Mouse (Mus musculus) heart, embryonic 13.5 days (tissue): ENCODE results near the gene Ptpn5. TPM values are rescaled to one million over a fixed set of nuclear protein-coding genes. Genes with fewer than 3 reads are reported as not detected.

Experiments
- ATAC-seq: fragments of 200-750 bp; cut with Nextera tagmentation; 2 replicates; pipeline ENCODE4 v1.8.0; 2017; ENCODE audit warnings: moderate TSS enrichment; ENCODE audit not compliant: insufficient number of reproducible peaks, low FRiP score, low TSS enrichment; ENCODE audit errors: extremely low read depth
- H3K27ac ChIP-seq: fragments of 300-500 bp; sonication (generic); replicated peaks from 2 replicates; pipeline ENCODE4 v1.5.1; 2015; ENCODE audit warnings: moderate library complexity, mild to moderate bottlenecking, inconsistent platforms
- H3K27me3 ChIP-seq: fragments of 300-500 bp; sonication (generic); replicated peaks from 2 replicates; pipeline ENCODE4 v1.6.1; 2015; ENCODE audit warnings: mild to moderate bottlenecking, inconsistent platforms
- H3K36me3 ChIP-seq: fragments of 300-500 bp; sonication (generic); 2 replicates; pipeline ENCODE4 v1.6.1; 2015; ENCODE audit warnings: mild to moderate bottlenecking, inconsistent platforms
- H3K4me1 ChIP-seq: fragments of 300-500 bp; sonication (generic); 2 replicates; pipeline ENCODE4 v1.6.1; 2015; ENCODE audit warnings: inconsistent platforms
- H3K4me2 ChIP-seq: fragments of 300-500 bp; sonication (generic); 2 replicates; pipeline ENCODE4 v1.6.1; 2015; ENCODE audit warnings: inconsistent platforms, mild to moderate bottlenecking, moderate library complexity
- H3K4me3 ChIP-seq: fragments of 300-500 bp; sonication (generic); 2 replicates; pipeline ENCODE4 v1.5.1; 2015; ENCODE audit warnings: moderate library complexity, mild to moderate bottlenecking, inconsistent platforms
- H3K9ac ChIP-seq: fragments of 300-500 bp; sonication (generic); 2 replicates; pipeline ENCODE4 v1.6.1; 2015; ENCODE audit warnings: inconsistent platforms, mild to moderate bottlenecking, moderate library complexity
- H3K9me3 ChIP-seq: fragments of 300-500 bp; sonication (generic); 2 replicates; pipeline ENCODE4 v1.6.1; 2016; ENCODE audit warnings: inconsistent platforms
- WGBS: fragments of 180-500 bp; shearing (Covaris S2); methylation state at CpG from one replicate; pipeline ENCODE4 v1.1.7; 2015; ENCODE audit warnings: mixed read lengths; 5-methylcytosine and 5-hydroxymethylcytosine counted together
- polyA plus RNA-seq: library from polyadenylated mRNA; unstranded; fragments of >200 nt; fragmentation: Nextera tagmentation; extraction: Ambion mirVana; gene quantifications from 2 replicates; pipeline ENCODE4 v1.2.1, GENCODE M21; 2015

Ptpn5 gene
- polyA plus RNA-seq, 1 experiment from 2014 or later: 0.12 TPM

DNA sequence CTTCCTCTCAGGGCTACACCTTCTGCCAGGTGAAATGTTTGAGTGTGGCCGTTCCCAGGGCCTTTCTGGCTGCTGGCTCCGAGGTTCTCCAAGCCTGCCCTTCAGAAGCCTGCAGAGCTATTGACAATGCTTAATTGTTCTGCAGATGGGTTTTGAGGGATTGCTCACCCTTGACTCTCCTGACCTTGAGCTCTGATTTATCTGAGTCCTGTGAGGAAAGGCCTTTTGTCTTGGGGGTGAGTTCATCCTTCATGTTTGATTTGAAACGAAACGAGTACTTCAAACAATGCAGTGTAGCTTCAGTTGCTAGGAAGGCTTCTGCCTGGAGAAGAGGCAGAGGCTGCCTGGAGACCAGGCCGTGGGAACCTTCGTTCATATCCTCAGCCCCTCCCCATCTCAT, 10.8 kb upstream of the Ptpn5 start:
- H3K4me1 ChIP-seq: no peaks in the 10 kb centered on the region
- no peak overlapping the region for H3K4me3 ChIP-seq
- H3K4me2 ChIP-seq: no peak overlapping the region
- no peaks in the 10 kb centered on the region for H3K9me3 ChIP-seq
- no peaks in the 10 kb centered on the region for H3K27me3 ChIP-seq
- no peak overlapping the region for H3K9ac ChIP-seq
- H3K27ac ChIP-seq: no peak overlapping the region
- ATAC-seq: no peak
- WGBS: 33% methylated on average over 6 of the region's 6 CpGs
- no peaks in the 10 kb centered on the region for H3K36me3 ChIP-seq

- no peak overlapping the region for H3K9ac ChIP-seq
- H3K4me1 ChIP-seq: no peaks in the 10 kb centered on the region
- ATAC-seq: no peak
- H3K9me3 ChIP-seq: no peaks in the 10 kb centered on the region
- H3K4me3 ChIP-seq: no peak overlapping the region
- H3K36me3 ChIP-seq: no peaks in the 10 kb centered on the region
- H3K4me2 ChIP-seq: no peak overlapping the region
- peaks cover 18% of the 10 kb centered on the region for H3K27me3 ChIP-seq
- no peak overlapping the region for H3K27ac ChIP-seq
- WGBS: 70% methylated on average over 8 of the region's 8 CpGs
Observed at GRCm38 (mm10) chr7:47139823-47140325, 6.4 kb upstream of the Ptpn5 start.

GRCm38 (mm10) chr7:47134570-47134969, 1.1 kb upstream of the Ptpn5 start:
- Histone ChIP-seq H3K27ac (no peak overlapping the region), H3K4me3 (no peak overlapping the region), H3K9ac (no peak overlapping the region), H3K36me3 (no peaks in the 10 kb centered on the region), H3K27me3 (peaks cover 71% of the 10 kb centered on the region), H3K9me3 (no peaks in the 10 kb centered on the region), H3K4me2 (no peak overlapping the region), H3K4me1 (peaks cover 17% of the 10 kb centered on the region)
- ATAC-seq: no peak
- 42% methylated on average over 5 of the region's 5 CpGs for WGBS

DNA sequence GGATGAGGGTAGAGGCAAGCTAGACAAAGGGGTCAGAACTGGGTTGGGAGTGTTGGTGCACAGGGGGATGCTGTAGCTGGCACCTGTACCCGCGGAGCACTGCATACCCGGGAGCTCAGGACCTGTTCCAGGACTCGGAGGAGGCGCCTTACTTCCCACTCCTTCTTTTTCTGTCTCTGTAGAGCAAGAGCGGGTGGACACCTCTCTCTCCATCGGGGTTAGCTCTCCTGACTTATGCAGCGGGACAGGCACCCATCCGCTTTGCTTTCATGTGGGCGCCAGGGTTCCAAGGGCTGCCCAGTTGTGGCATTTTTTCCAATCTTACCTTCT, 588 bp downstream of the Ptpn5 start:
- WGBS: 2% methylated on average over 10 of the region's 10 CpGs
- Histone ChIP-seq H3K9ac (peak overlapping the region; percentile 74), H3K4me1 (peaks cover 17% of the 10 kb centered on the region), H3K9me3 (no peaks in the 10 kb centered on the region), H3K4me2 (peak overlapping the region; percentile 100), H3K36me3 (no peaks in the 10 kb centered on the region), H3K27me3 (peaks cover 88% of the 10 kb centered on the region), H3K27ac (no peak overlapping the region), H3K4me3 (peak overlapping the region; percentile 69)
- no peak for ATAC-seq

GRCm38 (mm10) chr7:47132180-47132930, 1.1 kb downstream of the Ptpn5 start:
- no peak overlapping the region for H3K27ac ChIP-seq
- H3K27me3 ChIP-seq: peaks cover 88% of the 10 kb centered on the region
- H3K36me3 ChIP-seq: no peaks in the 10 kb centered on the region
- peak overlapping the region; percentile 100 for H3K4me2 ChIP-seq
- H3K9me3 ChIP-seq: no peaks in the 10 kb centered on the region
- H3K4me1 ChIP-seq: peaks cover 17% of the 10 kb centered on the region
- H3K4me3 ChIP-seq: peak overlapping the region; percentile 69
- peak overlapping the region; percentile 74 for H3K9ac ChIP-seq
- under 1% methylated on average over 62 of the region's 65 CpGs for WGBS
- ATAC-seq: peak; percentile 38; the same call in 1 of the 2 replicates

DNA sequence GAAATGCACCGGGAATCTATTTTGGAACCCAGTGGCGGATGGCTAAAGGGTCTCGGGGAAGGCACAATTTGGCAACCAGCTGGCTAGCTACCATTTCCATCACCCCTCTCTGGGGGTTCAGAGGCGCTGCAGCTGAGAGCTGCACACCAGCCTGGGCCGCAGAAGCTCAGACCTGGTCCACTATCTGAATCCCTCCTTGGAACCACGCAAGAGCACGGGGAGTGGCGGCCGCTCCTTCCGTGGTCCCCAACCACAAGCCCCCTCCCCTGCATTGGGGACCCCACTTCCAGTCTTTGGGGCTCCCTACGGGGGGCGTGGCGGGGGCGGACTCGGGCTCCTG, 1.7 kb downstream of the Ptpn5 start:
- H3K4me2 ChIP-seq: peak overlapping the region; percentile 100
- no peaks in the 10 kb centered on the region for H3K36me3 ChIP-seq
- ATAC-seq: no peak
- peaks cover 17% of the 10 kb centered on the region for H3K4me1 ChIP-seq
- 0% methylated on average over 15 of the region's 15 CpGs for WGBS
- no peaks in the 10 kb centered on the region for H3K9me3 ChIP-seq
- H3K27me3 ChIP-seq: peaks cover 90% of the 10 kb centered on the region
- no peak overlapping the region for H3K27ac ChIP-seq
- H3K4me3 ChIP-seq: peak overlapping the region; percentile 69
- peak overlapping the region; percentile 74 for H3K9ac ChIP-seq

DNA sequence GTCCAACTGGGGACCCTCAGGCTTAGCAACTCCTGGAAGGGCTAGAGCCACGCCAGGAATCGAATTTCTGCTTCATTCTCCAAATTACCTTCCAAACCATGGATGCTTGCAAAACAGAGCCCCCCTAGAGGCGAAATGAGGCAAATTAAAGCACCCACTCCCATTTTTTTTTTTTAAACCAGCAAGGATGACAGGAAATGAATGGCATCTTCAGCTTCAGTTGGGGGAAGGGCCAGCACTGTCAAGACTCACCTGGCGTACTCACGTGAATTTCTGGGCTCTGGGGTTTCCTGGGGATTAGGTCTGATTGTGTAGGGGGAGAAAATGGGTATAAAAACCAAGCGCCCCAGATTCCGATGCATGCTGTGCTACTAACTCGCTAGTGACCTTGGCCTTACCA, 2.2 kb downstream of the Ptpn5 start:
- Histone ChIP-seq H3K27me3 (peaks cover 87% of the 10 kb centered on the region), H3K36me3 (no peaks in the 10 kb centered on the region), H3K4me3 (no peak overlapping the region), H3K4me1 (peaks cover 17% of the 10 kb centered on the region), H3K9ac (no peak overlapping the region), H3K4me2 (no peak overlapping the region), H3K9me3 (no peaks in the 10 kb centered on the region), H3K27ac (no peak overlapping the region)
- WGBS: 28% methylated on average over 8 of the region's 8 CpGs
- no peak for ATAC-seq

GRCm38 (mm10) chr7:47122026-47122425, 11.5 kb downstream of the Ptpn5 start:
- WGBS: 84% methylated on average over 3 of the region's 3 CpGs
- no peaks in the 10 kb centered on the region for H3K4me1 ChIP-seq
- H3K36me3 ChIP-seq: no peaks in the 10 kb centered on the region
- peaks cover 13% of the 10 kb centered on the region for H3K27me3 ChIP-seq
- H3K9me3 ChIP-seq: no peaks in the 10 kb centered on the region
- no peak overlapping the region for H3K4me3 ChIP-seq
- H3K27ac ChIP-seq: no peak overlapping the region
- no peak overlapping the region for H3K9ac ChIP-seq
- H3K4me2 ChIP-seq: no peak overlapping the region
- ATAC-seq: no peak

DNA sequence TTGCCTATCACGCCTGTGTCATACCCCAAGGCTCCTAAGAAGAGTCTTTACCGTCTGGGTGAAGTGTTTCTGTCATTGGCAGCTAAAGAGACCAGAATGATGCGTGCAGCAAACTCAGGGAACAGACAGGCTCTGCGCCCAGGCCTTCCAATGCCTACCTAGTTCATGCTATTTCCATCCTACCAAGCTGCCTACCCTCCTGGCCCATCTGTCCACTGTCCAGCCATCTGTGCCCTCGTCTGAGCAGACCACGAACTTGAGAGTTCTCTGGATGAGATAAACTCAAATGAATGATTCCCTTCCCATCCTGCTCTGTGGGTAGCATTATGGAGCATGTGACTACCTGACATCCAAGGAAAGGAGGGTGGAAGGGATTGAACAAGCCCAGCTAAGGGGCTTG, 16.8 kb downstream of the Ptpn5 start:
- Histone ChIP-seq H3K4me1 (no peaks in the 10 kb centered on the region), H3K4me3 (no peak overlapping the region), H3K36me3 (no peaks in the 10 kb centered on the region), H3K27me3 (peaks cover 17% of the 10 kb centered on the region), H3K9ac (no peak overlapping the region), H3K9me3 (no peaks in the 10 kb centered on the region), H3K4me2 (no peak overlapping the region), H3K27ac (no peak overlapping the region)
- 64% methylated on average over 6 of the region's 6 CpGs for WGBS
- ATAC-seq: no peak

- no peaks in the 10 kb centered on the region for H3K36me3 ChIP-seq
- H3K4me2 ChIP-seq: no peak overlapping the region
- 72% methylated on average over 2 of the region's 2 CpGs for WGBS
- ATAC-seq: no peak
- H3K4me1 ChIP-seq: no peaks in the 10 kb centered on the region
- no peak overlapping the region for H3K27ac ChIP-seq
- no peak overlapping the region for H3K4me3 ChIP-seq
- no peaks in the 10 kb centered on the region for H3K9me3 ChIP-seq
- H3K27me3 ChIP-seq: peaks cover 17% of the 10 kb centered on the region
- H3K9ac ChIP-seq: no peak overlapping the region
Observed at GRCm38 (mm10) chr7:47115491-47115890, 18.0 kb downstream of the Ptpn5 start.

GRCm38 (mm10) chr7:47113383-47113782, 20.1 kb downstream of the Ptpn5 start:
- ATAC-seq: no peak
- H3K27me3 ChIP-seq: peaks cover 17% of the 10 kb centered on the region
- no peak overlapping the region for H3K9ac ChIP-seq
- 64% methylated on average over 7 of the region's 7 CpGs for WGBS
- no peaks in the 10 kb centered on the region for H3K4me1 ChIP-seq
- no peaks in the 10 kb centered on the region for H3K36me3 ChIP-seq
- no peak overlapping the region for H3K4me3 ChIP-seq
- no peak overlapping the region for H3K4me2 ChIP-seq
- H3K9me3 ChIP-seq: no peaks in the 10 kb centered on the region
- no peak overlapping the region for H3K27ac ChIP-seq

DNA sequence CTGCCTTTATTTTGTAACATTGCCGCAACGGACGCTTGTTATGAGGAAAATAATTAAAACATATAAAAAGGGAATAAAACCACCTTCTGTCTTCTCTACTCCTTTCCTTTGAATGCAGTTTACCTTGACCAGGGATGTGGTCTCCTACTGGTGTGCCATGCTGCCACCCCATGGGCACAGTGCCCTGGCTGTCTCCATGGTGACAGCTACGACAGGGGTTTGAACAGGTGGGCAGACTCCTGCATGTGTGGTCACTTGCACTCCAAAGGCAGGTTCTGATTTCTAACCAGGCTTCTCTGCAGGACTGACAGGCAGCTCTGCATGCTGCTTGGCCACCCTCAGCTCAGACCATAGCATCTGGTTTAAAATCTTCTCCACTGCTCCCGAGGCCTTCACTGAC, 21.4 kb downstream of the Ptpn5 start:
- Histone ChIP-seq H3K4me2 (no peak overlapping the region), H3K4me1 (no peaks in the 10 kb centered on the region), H3K4me3 (no peak overlapping the region), H3K27me3 (peaks cover 17% of the 10 kb centered on the region), H3K36me3 (no peaks in the 10 kb centered on the region), H3K27ac (no peak overlapping the region), H3K9ac (no peak overlapping the region), H3K9me3 (no peaks in the 10 kb centered on the region)
- WGBS: 84% methylated on average over 5 of the region's 5 CpGs
- no peak for ATAC-seq
